Mouse (Mus musculus) hematopoietic multipotent progenitor cell, adult 10-12 weeks (in vitro differentiated cells): Measurements from ENCODE around the gene Slc5a4a. TPM values are rescaled to one million over a fixed set of nuclear protein-coding genes. Genes with fewer than 3 reads are reported as not detected.

ENCODE experiments used
- polyA plus RNA-seq: library from polyadenylated mRNA; stranded (reverse); fragments of >175 nt; gene quantifications from 2 replicates; pipeline ENCODE4 v1.2.3, GENCODE M21; 2012; ENCODE audit warnings: low replicate concordance

The Slc5a4a gene
- polyA plus RNA-seq: not detected in 2 replicates

GRCm38 (mm10) chr10:76147278-76147677 is at the start of gene Slc5a4a:
Gene Slc5a4a, plus strand, starts transcription at chr10:76147451.

GRCm38 (mm10) chr10:76110861-76111260 is 36.4 kb upstream of the Slc5a4a start, which contains the start of gene Slc5a4b:
Gene Slc5a4b, minus strand, starts transcription at chr10:76110961.

GRCm38 (mm10) chr10:76237341-76238225 is 90.3 kb downstream of the Slc5a4a start, which contains the start of gene Prmt2:
Gene Prmt2, minus strand, starts transcription at chr10:76237865.

Other genes with a start within 250 kb of the Slc5a4a start
- 154 and 351 TPM in 2 replicates for gene Smarcb1, start 225.8 kb upstream of the Slc5a4a start, polyA plus RNA-seq
- gene Chchd10, start 214.3 kb upstream of the Slc5a4a start, polyA plus RNA-seq: 254 and 472 TPM in 2 replicates
- gene Mmp11, start 211.0 kb upstream of the Slc5a4a start, polyA plus RNA-seq: 3.1 and 4.1 TPM in 2 replicates
- 2.0 TPM in 1 of 2 replicates, not detected in the other for gene Gm867, start 206.8 kb upstream of the Slc5a4a start, polyA plus RNA-seq
- 12.9 and 13.7 TPM in 2 replicates for gene Vpreb3, start 204.4 kb upstream of the Slc5a4a start, polyA plus RNA-seq
- gene Gm5134, start 192.9 kb upstream of the Slc5a4a start, polyA plus RNA-seq: 0.08 and 0.16 TPM in 2 replicates
- 4.6 and 9.2 TPM in 2 replicates for gene Zfp280b, start 114.8 kb upstream of the Slc5a4a start, polyA plus RNA-seq
- not detected in 2 replicates for gene Slc5a4b, start 36.5 kb upstream of the Slc5a4a start, polyA plus RNA-seq
- gene Prmt2, start 90.4 kb downstream of the Slc5a4a start, polyA plus RNA-seq: 6.6 and 8.3 TPM in 2 replicates
- not detected in 2 replicates for gene S100b, start 106.4 kb downstream of the Slc5a4a start, polyA plus RNA-seq
- gene Dip2a, start 197.8 kb downstream of the Slc5a4a start, polyA plus RNA-seq: 4.9 and 8.4 TPM in 2 replicates